Mouse (Mus musculus) ES-E14 (cell line): ENCODE data around the gene Hist1h4f.
A peak's percentile ranks its signal among the peaks of the same experiment; 100 is the strongest.

ENCODE experiments used
- CHD2 ChIP-seq: IDR thresholded peaks from 2 replicates; pipeline ENCODE4 v1.6.1; 2014; ENCODE audit warnings: mild to moderate bottlenecking, low read depth, low read length, inconsistent platforms
- MAFK ChIP-seq: IDR thresholded peaks from 2 replicates; pipeline ENCODE4 v1.6.1; 2014; ENCODE audit warnings: mild to moderate bottlenecking, low read depth, low read length, inconsistent platforms; ENCODE audit not compliant: insufficient read depth
- ZC3H11A ChIP-seq: IDR thresholded peaks from 2 replicates; pipeline ENCODE4 v1.6.1; 2012; ENCODE audit warnings: low read depth, mild to moderate bottlenecking, inconsistent platforms, low read length, borderline replicate concordance
- ZNF384 ChIP-seq: IDR thresholded peaks from 2 replicates; pipeline ENCODE4 v1.6.1; 2012; ENCODE audit warnings: low read depth, low read length, inconsistent platforms

DNA sequence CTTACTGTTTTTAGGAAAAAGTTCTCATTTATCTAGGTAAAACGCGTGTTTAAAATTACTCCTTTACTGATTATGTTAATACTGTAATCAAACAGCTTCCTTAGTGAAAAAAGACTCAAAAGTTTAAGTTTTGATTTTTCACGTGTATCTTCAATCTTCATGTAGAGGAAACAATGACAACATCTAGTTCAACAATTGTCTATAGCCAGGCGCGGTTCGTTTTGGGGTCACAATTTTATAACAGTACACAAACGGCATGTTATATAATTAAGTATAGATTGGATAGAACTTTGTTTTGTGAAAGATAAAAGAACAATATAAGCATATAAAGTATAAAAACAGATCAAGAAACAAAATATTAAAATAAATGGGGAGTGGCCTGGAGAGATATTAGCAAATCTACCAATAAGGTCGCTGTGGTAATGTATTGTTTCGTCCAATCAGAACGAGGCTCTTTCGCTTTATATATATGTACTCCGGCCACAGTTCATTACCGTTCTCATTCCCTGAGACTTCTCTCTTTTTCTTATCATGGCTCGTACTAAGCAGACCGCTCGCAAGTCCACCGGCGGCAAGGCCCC, 23.9 kb upstream of the Hist1h4f start, which contains the start of gene Hist1h3d:
- no peak for TF ChIP-seq MAFK
- 0 out of 2 replicates have a peak, but pooled peaks have one; percentile 23 for TF ChIP-seq CHD2
- no peak for TF ChIP-seq ZNF384
- TF ChIP-seq ZC3H11A = no peak
